Mouse (Mus musculus): Measurements from ENCODE around the gene Epo. TPM values are rescaled to one million over a fixed set of nuclear protein-coding genes. Genes with fewer than 3 reads are reported as not detected.

Gene Epo
- polyA plus RNA-seq, 1 experiment from 2014 or later: not detected

- Histone ChIP-seq H3K9me3 (ENCODE audit: control insufficient read depth, low read length) (no peaks in the 10 kb centered on the region), H3K4me2 (ENCODE audit: low read length) (peak overlapping the region; percentile 76), H3K36me3 (ENCODE audit: control insufficient read depth, insufficient read depth, low read length) (peaks cover 45% of the 10 kb centered on the region), H3K9ac (ENCODE audit: low read length) (peak overlapping the region; percentile 82), H3K27me3 (ENCODE audit: control insufficient read depth, insufficient read depth, low read length) (no peaks in the 10 kb centered on the region), H3K4me3 (ENCODE audit: control insufficient read depth in 1 of 2, insufficient read depth in 1 of 2, low read depth in 1 of 2, low read length in 2 of 2) (peak overlapping the region; percentile 54 to 99), H3K27ac (replicated peaks in 1 of 2; ENCODE audit: control insufficient read depth in 1 of 2, insufficient read depth in 1 of 2, low read depth in 2 of 2, low read length in 2 of 2) (peak overlapping the region; percentile 72 to 89), H3K4me1 (ENCODE audit: control insufficient read depth in 2 of 2, insufficient read depth in 2 of 2, low read length in 2 of 2) (peaks cover 8 to 17% of the 10 kb centered on the region in 2 experiments)
- WGBS: 1% methylated on average over 42 of the region's 46 CpGs
- peak; percentile 42 for ATAC-seq (ENCODE audit: insufficient number of reproducible peaks, insufficient read depth, low FRiP score, low read depth)
Measured at GRCm38 (mm10) chr5:137530588-137531413, 2.2 kb downstream of the Epo start.

GRCm38 (mm10) chr5:137530075-137530474 is 3.0 kb downstream of the Epo start:
- 81% methylated on average over 8 of the region's 8 CpGs for WGBS
- H3K36me3 ChIP-seq (ENCODE audit: control insufficient read depth, insufficient read depth, low read length): peaks cover 53% of the 10 kb centered on the region
- peaks cover 8 to 17% of the 10 kb centered on the region in 2 experiments for H3K4me1 ChIP-seq (ENCODE audit: control insufficient read depth in 2 of 2, insufficient read depth in 2 of 2, low read length in 2 of 2)

GRCm38 (mm10) chr5:137529221-137529995 is 3.6 kb downstream of the Epo start:
- Histone ChIP-seq H3K9ac (ENCODE audit: low read length) (no peak overlapping the region), H3K4me2 (ENCODE audit: low read length) (no peak overlapping the region), H3K27ac (replicated peaks in 1 of 2; ENCODE audit: control insufficient read depth in 1 of 2, insufficient read depth in 1 of 2, low read depth in 2 of 2, low read length in 2 of 2) (no peak overlapping the region), H3K27me3 (ENCODE audit: control insufficient read depth, insufficient read depth, low read length) (no peaks in the 10 kb centered on the region), H3K4me1 (ENCODE audit: control insufficient read depth in 2 of 2, insufficient read depth in 2 of 2, low read length in 2 of 2) (peaks cover 8 to 17% of the 10 kb centered on the region in 2 experiments), H3K9me3 (ENCODE audit: control insufficient read depth, low read length) (no peaks in the 10 kb centered on the region), H3K4me3 (ENCODE audit: control insufficient read depth in 1 of 2, insufficient read depth in 1 of 2, low read depth in 1 of 2, low read length in 2 of 2) (no peak overlapping the region), H3K36me3 (ENCODE audit: control insufficient read depth, insufficient read depth, low read length) (peaks cover 59% of the 10 kb centered on the region)
- 76% methylated on average over 15 of the region's 15 CpGs for WGBS
- no peak for ATAC-seq (ENCODE audit: insufficient number of reproducible peaks, insufficient read depth, low FRiP score, low read depth)

More at GRCm38 (mm10) chr5:137530075-137530474, 3.0 kb downstream of the Epo start:
- Histone ChIP-seq H3K27ac (replicated peaks in 1 of 2; ENCODE audit: control insufficient read depth in 1 of 2, insufficient read depth in 1 of 2, low read depth in 2 of 2, low read length in 2 of 2) (peak overlapping the region; percentile 50 to 89; a peak in 3 of 4 replicates), H3K9me3 (ENCODE audit: control insufficient read depth, low read length) (no peaks in the 10 kb centered on the region), H3K4me3 (ENCODE audit: control insufficient read depth in 1 of 2, insufficient read depth in 1 of 2, low read depth in 1 of 2, low read length in 2 of 2) (peak overlapping the region; percentile 49 to 54), H3K9ac (ENCODE audit: low read length) (peak overlapping the region; percentile 82), H3K27me3 (ENCODE audit: control insufficient read depth, insufficient read depth, low read length) (no peaks in the 10 kb centered on the region), H3K4me2 (ENCODE audit: low read length) (peak overlapping the region; percentile 76)
- ATAC-seq (ENCODE audit: insufficient number of reproducible peaks, insufficient read depth, low FRiP score, low read depth): no peak

- Histone ChIP-seq H3K36me3 (ENCODE audit: control insufficient read depth, insufficient read depth, low read length) (peaks cover 69% of the 10 kb centered on the region), H3K27me3 (ENCODE audit: control insufficient read depth, insufficient read depth, low read length) (no peaks in the 10 kb centered on the region), H3K9ac (ENCODE audit: low read length) (no peak overlapping the region), H3K4me1 (ENCODE audit: control insufficient read depth in 2 of 2, insufficient read depth in 2 of 2, low read length in 2 of 2) (peaks cover 8 to 17% of the 10 kb centered on the region in 2 experiments), H3K4me3 (ENCODE audit: control insufficient read depth in 1 of 2, insufficient read depth in 1 of 2, low read depth in 1 of 2, low read length in 2 of 2) (no peak overlapping the region), H3K9me3 (ENCODE audit: control insufficient read depth, low read length) (no peaks in the 10 kb centered on the region), H3K4me2 (ENCODE audit: low read length) (no peak overlapping the region), H3K27ac (replicated peaks in 1 of 2; ENCODE audit: control insufficient read depth in 1 of 2, insufficient read depth in 1 of 2, low read depth in 2 of 2, low read length in 2 of 2) (no peak overlapping the region)
- ATAC-seq (ENCODE audit: insufficient number of reproducible peaks, insufficient read depth, low FRiP score, low read depth): no peak
- WGBS: 81% methylated on average over 22 of the region's 22 CpGs
Measured at GRCm38 (mm10) chr5:137528247-137528968, 4.6 kb downstream of the Epo start.

GRCm38 (mm10) chr5:137527413-137527812 is 5.6 kb downstream of the Epo start:
- H3K4me1 ChIP-seq (ENCODE audit: control insufficient read depth in 2 of 2, insufficient read depth in 2 of 2, low read length in 2 of 2): peaks cover 8 to 17% of the 10 kb centered on the region in 2 experiments
- H3K9me3 ChIP-seq (ENCODE audit: control insufficient read depth, low read length): no peaks in the 10 kb centered on the region
- ATAC-seq (ENCODE audit: insufficient number of reproducible peaks, insufficient read depth, low FRiP score, low read depth): no peak
- peaks cover 79% of the 10 kb centered on the region for H3K36me3 ChIP-seq (ENCODE audit: control insufficient read depth, insufficient read depth, low read length)
- no peak overlapping the region for H3K27ac ChIP-seq (replicated peaks in 1 of 2; ENCODE audit: control insufficient read depth in 1 of 2, insufficient read depth in 1 of 2, low read depth in 2 of 2, low read length in 2 of 2)
- no peaks in the 10 kb centered on the region for H3K27me3 ChIP-seq (ENCODE audit: control insufficient read depth, insufficient read depth, low read length)
- no peak overlapping the region for H3K4me2 ChIP-seq (ENCODE audit: low read length)
- H3K4me3 ChIP-seq (ENCODE audit: control insufficient read depth in 1 of 2, insufficient read depth in 1 of 2, low read depth in 1 of 2, low read length in 2 of 2): no peak overlapping the region
- no peak overlapping the region for H3K9ac ChIP-seq (ENCODE audit: low read length)
- 62% methylated on average over 1 of the region's 1 CpGs for WGBS

GRCm38 (mm10) chr5:137526192-137526936 is 6.7 kb downstream of the Epo start:
- H3K4me1 ChIP-seq (ENCODE audit: control insufficient read depth in 2 of 2, insufficient read depth in 2 of 2, low read length in 2 of 2): peaks cover 8 to 17% of the 10 kb centered on the region in 2 experiments
- no peaks in the 10 kb centered on the region for H3K27me3 ChIP-seq (ENCODE audit: control insufficient read depth, insufficient read depth, low read length)
- peaks cover 90% of the 10 kb centered on the region for H3K36me3 ChIP-seq (ENCODE audit: control insufficient read depth, insufficient read depth, low read length)
- H3K4me3 ChIP-seq (ENCODE audit: control insufficient read depth in 1 of 2, insufficient read depth in 1 of 2, low read depth in 1 of 2, low read length in 2 of 2): no peak overlapping the region
- no peaks in the 10 kb centered on the region for H3K9me3 ChIP-seq (ENCODE audit: control insufficient read depth, low read length)
- ATAC-seq (ENCODE audit: insufficient number of reproducible peaks, insufficient read depth, low FRiP score, low read depth): no peak
- H3K4me2 ChIP-seq (ENCODE audit: low read length): no peak overlapping the region
- H3K9ac ChIP-seq (ENCODE audit: low read length): no peak overlapping the region
- no peak overlapping the region for H3K27ac ChIP-seq (replicated peaks in 1 of 2; ENCODE audit: control insufficient read depth in 1 of 2, insufficient read depth in 1 of 2, low read depth in 2 of 2, low read length in 2 of 2)
- WGBS: 49% methylated on average over 16 of the region's 16 CpGs

All from heart, embryonic 14.5 days (tissue).